Mouse (Mus musculus): ENCODE measurements around the gene Ptprd.

Gene Ptprd

GRCm38 (mm10) chr4:76913532-76914150 is 1298.1 kb downstream of the Ptprd start:
- DNase-seq (ENCODE audit: low spot score in 2 of 2) = no peak

- no peak for DNase-seq (ENCODE audit: low spot score in 2 of 2)
Measured at GRCm38 (mm10) chr4:76901692-76902091, 1310.1 kb downstream of the Ptprd start.

DNA sequence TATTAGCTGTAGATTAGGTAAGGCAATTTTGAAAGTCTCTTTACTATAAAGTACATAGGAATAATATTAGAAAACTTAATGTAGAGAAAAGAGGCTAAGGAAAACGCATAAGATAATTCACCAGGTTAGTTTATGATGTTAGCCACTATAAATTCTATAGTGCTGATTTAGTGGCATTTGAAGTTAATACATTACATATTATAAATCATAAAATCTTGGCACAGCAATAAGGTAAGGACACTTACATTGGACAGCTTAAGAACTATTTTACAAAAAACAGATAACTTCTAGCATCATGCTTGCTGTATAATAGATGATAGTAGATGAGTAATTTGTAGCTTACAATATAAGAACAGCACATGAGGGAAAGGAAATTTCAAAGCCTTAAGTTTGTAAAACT is 1322.1 kb downstream of the Ptprd start:
- DNase-seq (ENCODE audit: low spot score in 2 of 2) = no peak

- DNase-seq (ENCODE audit: low spot score in 2 of 2) = no peak
Measured at GRCm38 (mm10) chr4:76881610-76882009, 1330.2 kb downstream of the Ptprd start.

- DNase-seq (ENCODE audit: low spot score in 2 of 2) = no peak
Measured at GRCm38 (mm10) chr4:76870971-76871370, 1340.8 kb downstream of the Ptprd start.

DNA sequence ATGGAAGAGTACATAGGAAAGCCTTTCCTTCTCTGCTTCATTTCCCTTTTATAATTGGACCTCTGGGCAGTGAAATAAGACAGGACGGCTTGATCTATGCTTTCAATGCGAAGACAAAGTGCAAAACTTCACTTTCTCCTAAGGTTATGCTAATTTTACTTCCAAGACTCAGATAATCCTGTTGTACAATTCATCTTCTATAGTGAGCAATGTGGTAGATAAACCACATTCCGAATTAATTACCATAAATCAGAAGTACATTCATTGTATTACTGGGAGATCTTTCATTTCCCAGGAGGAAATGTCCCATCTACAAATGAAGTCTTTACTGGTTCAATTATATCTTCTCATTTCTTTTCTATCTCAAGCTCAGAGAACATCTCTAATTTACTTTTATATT is 1346.2 kb downstream of the Ptprd start:
- DNase-seq (ENCODE audit: low spot score in 2 of 2) = no peak

GRCm38 (mm10) chr4:76846265-76846664 is 1365.5 kb downstream of the Ptprd start:
- no peak for DNase-seq (ENCODE audit: low spot score in 2 of 2)

- no peak for DNase-seq (ENCODE audit: low spot score in 2 of 2)
Measured at GRCm38 (mm10) chr4:76839016-76839415, 1372.7 kb downstream of the Ptprd start.

GRCm38 (mm10) chr4:76812138-76812537 is 1399.6 kb downstream of the Ptprd start:
- no peak for DNase-seq (ENCODE audit: low spot score in 2 of 2)

- DNase-seq (ENCODE audit: low spot score in 2 of 2) = no peak
Measured at GRCm38 (mm10) chr4:76802708-76803107, 1409.1 kb downstream of the Ptprd start.

- DNase-seq (ENCODE audit: low spot score in 2 of 2) = no peak
Measured at GRCm38 (mm10) chr4:76798010-76799007, 1413.5 kb downstream of the Ptprd start.

- no peak for DNase-seq (ENCODE audit: low spot score in 2 of 2)
Measured at GRCm38 (mm10) chr4:76785389-76785788, 1426.4 kb downstream of the Ptprd start.

DNA sequence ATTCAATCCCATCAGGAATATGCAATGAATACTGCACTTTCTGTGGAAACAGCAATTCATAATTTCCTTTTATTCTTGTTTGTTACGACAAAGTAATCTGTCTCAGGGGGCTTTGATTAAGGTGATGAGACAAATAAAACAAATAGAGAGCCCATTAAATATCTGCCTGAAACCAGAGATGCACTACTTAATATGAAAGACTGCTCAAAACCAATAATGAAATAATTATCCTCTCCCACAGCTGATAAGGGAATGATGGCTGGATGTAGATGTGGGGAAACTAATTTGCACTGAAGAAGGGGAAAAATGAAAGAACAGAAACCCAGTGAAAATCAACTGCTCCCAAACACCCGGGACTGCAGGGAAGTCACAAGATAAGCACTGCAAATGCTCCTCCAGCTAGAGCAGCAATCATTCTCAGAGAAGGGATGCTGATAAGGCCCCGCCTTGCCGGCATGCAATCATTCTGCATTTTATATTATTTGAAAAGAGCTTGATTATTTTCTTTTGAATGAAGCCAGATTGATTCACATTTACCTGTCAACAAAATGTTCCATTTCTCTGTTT is 1432.1 kb downstream of the Ptprd start:
- no peak for DNase-seq (ENCODE audit: low spot score in 2 of 2)

DNA sequence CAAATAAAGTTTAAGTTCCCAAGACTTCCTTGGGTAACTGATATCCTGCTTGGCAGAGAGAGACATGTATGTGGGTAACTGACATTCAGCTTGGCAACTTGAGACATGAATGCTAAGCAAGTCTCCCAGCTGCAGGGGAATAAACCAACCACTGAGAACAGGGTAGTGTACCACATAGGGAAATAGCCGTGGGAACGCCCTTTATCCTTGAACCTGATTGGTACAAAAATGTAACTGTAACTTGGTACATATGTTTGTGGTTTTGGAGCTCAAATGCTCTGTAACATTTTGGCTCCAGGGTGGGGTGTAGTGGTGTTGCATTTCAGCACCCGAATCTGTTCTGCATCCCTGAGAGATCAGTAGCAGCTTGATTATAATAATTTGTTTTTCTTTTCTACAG is 1444.8 kb downstream of the Ptprd start:
- DNase-seq (ENCODE audit: low spot score in 2 of 2) = no peak

GRCm38 (mm10) chr4:76766429-76766828 is 1445.3 kb downstream of the Ptprd start:
- DNase-seq (ENCODE audit: low spot score in 2 of 2) = no peak

GRCm38 (mm10) chr4:76750709-76751108 is 1461.1 kb downstream of the Ptprd start:
- DNase-seq (ENCODE audit: low spot score in 2 of 2) = no peak

- DNase-seq (ENCODE audit: low spot score in 2 of 2) = no peak
Measured at GRCm38 (mm10) chr4:76735831-76736230, 1475.9 kb downstream of the Ptprd start.

GRCm38 (mm10) chr4:76675726-76676125 is 1536.0 kb downstream of the Ptprd start:
- DNase-seq (ENCODE audit: low spot score in 2 of 2) = no peak

DNA sequence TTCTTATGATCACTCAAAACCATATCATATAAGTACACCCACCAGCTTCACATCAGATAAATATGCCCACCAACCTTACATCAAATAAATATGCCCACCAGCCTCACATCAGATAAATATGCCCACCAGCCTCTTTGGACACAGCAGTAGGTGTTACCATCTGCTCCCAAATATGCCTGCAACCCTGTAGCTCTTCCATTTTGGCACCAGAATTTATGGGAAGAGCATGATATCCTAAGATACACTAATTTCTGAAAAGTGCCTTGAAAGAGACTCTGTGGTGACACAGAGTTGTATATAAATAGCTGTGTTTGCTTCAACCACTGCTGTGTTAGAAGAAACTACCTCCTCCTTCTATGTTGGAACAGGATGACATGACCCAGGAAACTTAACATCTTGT is 1538.5 kb downstream of the Ptprd start:
- no peak for DNase-seq (ENCODE audit: low spot score in 2 of 2)

DNA sequence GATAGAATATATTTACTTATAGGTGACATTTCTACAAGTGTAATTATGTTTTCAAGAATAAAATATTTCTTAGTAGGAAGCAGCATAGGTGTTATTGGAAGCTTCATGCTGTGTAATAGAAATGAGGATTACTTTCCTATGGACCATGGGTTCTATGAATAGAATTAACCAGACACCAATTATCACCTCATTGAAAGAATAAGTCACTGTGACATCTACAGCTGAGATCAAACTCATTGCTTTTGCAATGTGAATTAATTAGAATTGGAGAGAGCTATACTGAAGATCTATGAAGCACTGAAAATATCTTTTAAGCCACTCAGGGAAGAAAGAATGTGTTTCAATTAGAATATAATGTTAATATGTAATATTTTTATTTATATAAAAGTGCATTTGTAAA is 1539.1 kb downstream of the Ptprd start:
- DNase-seq (ENCODE audit: low spot score in 2 of 2) = no peak

GRCm38 (mm10) chr4:76661725-76662124 is 1550.0 kb downstream of the Ptprd start:
- DNase-seq (ENCODE audit: low spot score in 2 of 2) = no peak

GRCm38 (mm10) chr4:76660146-76660545 is 1551.6 kb downstream of the Ptprd start:
- DNase-seq (ENCODE audit: low spot score in 2 of 2) = no peak

DNA sequence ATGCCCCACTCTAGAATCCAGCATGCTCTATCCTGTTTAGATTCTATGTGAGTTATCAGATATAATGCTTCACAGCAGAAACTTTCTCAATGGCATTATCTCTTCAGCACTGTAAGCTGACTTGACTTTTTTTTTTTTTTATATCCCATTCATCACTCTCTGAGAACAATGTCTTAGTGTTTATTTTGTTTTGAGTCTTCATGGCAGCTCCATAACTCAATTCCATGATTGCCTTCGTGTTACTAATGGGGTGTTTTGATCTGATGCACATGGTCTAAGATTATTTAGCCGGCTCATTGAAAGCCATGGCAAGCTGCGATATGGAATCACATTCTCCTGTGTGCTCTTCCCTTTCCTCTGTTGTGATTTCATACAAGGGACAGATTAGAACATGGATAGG is 1555.0 kb downstream of the Ptprd start:
- DNase-seq (ENCODE audit: low spot score in 2 of 2) = no peak

Measured in left cerebral cortex, adult 9 months (tissue).